Mouse (Mus musculus) neural tube, embryonic 14.5 days (tissue): Measurements from ENCODE around the gene Idh2. TPM values are rescaled to one million over a fixed set of nuclear protein-coding genes. Genes with fewer than 3 reads are reported as not detected.
"Not testable (repeated sequence)": the region's sequence is repeated elsewhere in the genome, so short reads cannot be mapped to it uniquely, and the experiment has no call there.

Experiments
- ATAC-seq: fragments of 200-750 bp; cut with Nextera tagmentation; 2 replicates; pipeline ENCODE4 v1.8.0; 2017; ENCODE audit warnings: low read depth, mild to moderate bottlenecking, moderate TSS enrichment, moderate library complexity
- H3K27ac ChIP-seq: fragments of 300-500 bp; sonication (generic); 2 replicates; pipeline ENCODE4 v1.5.1; 2014; ENCODE audit warnings: low read depth, mild to moderate bottlenecking, control low read depth, low read length, moderate library complexity, mixed read lengths
- H3K27me3 ChIP-seq: fragments of 300-500 bp; sonication (generic); 2 replicates; pipeline ENCODE4 v1.6.1; 2014; ENCODE audit warnings: low read length; ENCODE audit not compliant: control insufficient read depth, insufficient read depth
- H3K36me3 ChIP-seq: fragments of 300-500 bp; sonication (generic); 2 replicates; pipeline ENCODE4 v1.6.1; 2014; ENCODE audit warnings: low read length, mixed read lengths; ENCODE audit not compliant: control insufficient read depth, insufficient read depth
- H3K4me1 ChIP-seq: fragments of 300-500 bp; sonication (generic); 2 replicates; pipeline ENCODE4 v1.6.1; 2014; ENCODE audit warnings: low read length; ENCODE audit not compliant: control insufficient read depth, insufficient read depth
- H3K4me2 ChIP-seq: fragments of 300-500 bp; sonication (generic); 2 replicates; pipeline ENCODE4 v1.6.1; 2014; ENCODE audit warnings: mild to moderate bottlenecking, low read depth, low read length, control low read depth
- H3K4me3 ChIP-seq: fragments of 300-500 bp; sonication (generic); 2 replicates; pipeline ENCODE4 v1.5.1; 2014; ENCODE audit warnings: low read depth, low read length, control low read depth, mixed read lengths
- H3K9ac ChIP-seq: fragments of 300-500 bp; sonication (generic); replicated peaks from 2 replicates; pipeline ENCODE4 v1.6.1; 2014; ENCODE audit warnings: low read depth, mild to moderate bottlenecking, control low read depth, low read length, mixed read lengths
- H3K9me3 ChIP-seq: fragments of 300-500 bp; sonication (generic); 2 replicates; pipeline ENCODE4 v1.6.1; 2016; ENCODE audit warnings: low read length; ENCODE audit not compliant: control insufficient read depth
- WGBS: fragments of 180-500 bp; shearing (Covaris S2); extraction: QIAGEN DNeasy Blood & Tissue Kit; methylation state at CpG from one replicate; pipeline ENCODE4 v1.1.7; 2014; 5-methylcytosine and 5-hydroxymethylcytosine counted together
- polyA plus RNA-seq: library from polyadenylated mRNA; unstranded; fragments of >200 nt; fragmentation: Nextera tagmentation; extraction: Ambion mirVana; gene quantifications from 2 replicates; pipeline ENCODE4 v1.2.1, GENCODE M21; 2014

The Idh2 gene
- polyA plus RNA-seq, 1 experiment from 2014 or later = 189 TPM

GRCm38 (mm10) chr7:80146077-80146476 lies 30.9 kb upstream of the Idh2 start:
- WGBS = 95% methylated on average over 8 of the region's 8 CpGs
- no peak overlapping the region for H3K9ac ChIP-seq
- H3K4me1 ChIP-seq = no peaks in the 10 kb centered on the region
- H3K27me3 ChIP-seq = no peaks in the 10 kb centered on the region
- no peak overlapping the region for H3K4me2 ChIP-seq
- H3K9me3 ChIP-seq = no peaks in the 10 kb centered on the region
- H3K4me3 ChIP-seq = no peak overlapping the region
- no peak for ATAC-seq
- no peaks in the 10 kb centered on the region for H3K36me3 ChIP-seq
- H3K27ac ChIP-seq = no peak overlapping the region

DNA sequence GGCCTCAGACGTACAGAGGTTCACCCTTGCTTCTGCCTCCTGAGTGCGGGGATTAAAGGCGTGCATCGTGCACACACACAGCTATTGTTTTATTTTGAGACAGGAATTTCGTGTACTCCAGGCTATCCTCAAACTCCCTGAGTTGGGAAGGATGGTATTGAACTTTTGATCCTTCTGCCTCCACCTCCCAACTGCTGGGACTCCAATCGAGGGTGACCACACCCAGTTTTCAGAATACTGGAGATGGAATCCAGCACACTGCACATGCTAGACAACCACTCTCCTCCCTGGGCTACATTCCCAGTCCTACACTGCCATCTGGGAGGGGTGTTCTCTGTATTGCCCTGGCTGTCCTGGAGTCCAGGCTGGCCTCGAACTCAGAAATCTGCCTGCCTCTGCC lies 29.5 kb upstream of the Idh2 start:
- no peak overlapping the region for H3K4me2 ChIP-seq
- H3K4me1 ChIP-seq = no peaks in the 10 kb centered on the region
- no peaks in the 10 kb centered on the region for H3K27me3 ChIP-seq
- H3K27ac ChIP-seq = no peak overlapping the region
- WGBS = 89% methylated on average over 7 of the region's 7 CpGs
- no peak for ATAC-seq
- H3K4me3 ChIP-seq = no peak overlapping the region
- H3K9ac ChIP-seq = no peak overlapping the region
- H3K9me3 ChIP-seq = no peaks in the 10 kb centered on the region
- H3K36me3 ChIP-seq = no peaks in the 10 kb centered on the region

DNA sequence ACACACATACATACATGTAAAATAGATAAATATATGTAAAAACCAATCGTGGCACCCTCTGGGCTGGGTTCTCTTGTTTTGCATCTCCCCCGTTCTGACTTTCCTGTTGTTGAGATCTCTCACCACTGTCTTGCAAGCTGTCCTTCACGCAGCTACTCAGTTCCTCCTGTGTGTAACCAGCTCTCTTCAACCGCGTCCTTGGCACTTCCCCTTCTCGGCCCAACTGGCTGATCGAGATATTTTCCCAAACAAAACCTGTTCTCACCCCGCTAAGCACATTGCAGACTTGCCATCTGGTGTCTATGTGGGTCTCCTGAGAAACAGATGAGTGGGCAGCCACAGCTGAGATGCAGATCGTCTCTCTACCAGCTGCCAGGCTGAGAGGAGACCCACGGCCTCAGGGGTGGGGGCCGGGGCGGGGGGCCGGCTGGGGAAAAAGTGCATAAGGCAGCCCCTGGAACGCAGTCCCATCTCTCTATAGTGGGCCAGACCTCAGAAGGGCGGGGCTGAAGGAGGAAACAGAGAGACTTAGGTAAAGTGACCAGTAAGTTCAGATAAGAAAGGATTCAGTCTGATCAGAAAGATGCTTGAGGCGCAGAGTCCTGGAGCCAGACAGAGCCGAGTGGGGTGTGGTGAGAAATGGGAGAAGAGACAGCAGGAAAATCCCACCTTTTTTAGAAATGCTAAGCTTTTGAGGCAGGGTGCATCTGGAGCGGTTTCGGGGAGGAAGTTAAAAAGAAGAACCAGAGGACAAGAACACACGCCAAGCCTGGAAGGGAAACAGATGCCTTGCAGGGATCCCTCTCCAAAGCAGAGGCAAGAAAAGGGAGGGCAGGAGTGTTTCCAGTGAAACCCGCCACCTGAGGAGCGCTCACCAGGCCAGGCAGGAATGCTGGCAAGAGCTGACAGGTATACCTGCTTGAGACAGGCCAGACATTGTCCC lies 28.4 kb upstream of the Idh2 start:
- H3K4me2 ChIP-seq = no peak overlapping the region
- H3K27me3 ChIP-seq = no peaks in the 10 kb centered on the region
- no peak overlapping the region for H3K27ac ChIP-seq
- no peak overlapping the region for H3K4me3 ChIP-seq
- peak; percentile 61; the same call in 1 of the 2 replicates for ATAC-seq
- H3K9me3 ChIP-seq = no peaks in the 10 kb centered on the region
- H3K4me1 ChIP-seq = no peaks in the 10 kb centered on the region
- WGBS = 38% methylated on average over 22 of the region's 22 CpGs
- H3K9ac ChIP-seq = no peak overlapping the region; the same call in 1 of the 2 replicates
- no peaks in the 10 kb centered on the region for H3K36me3 ChIP-seq

DNA sequence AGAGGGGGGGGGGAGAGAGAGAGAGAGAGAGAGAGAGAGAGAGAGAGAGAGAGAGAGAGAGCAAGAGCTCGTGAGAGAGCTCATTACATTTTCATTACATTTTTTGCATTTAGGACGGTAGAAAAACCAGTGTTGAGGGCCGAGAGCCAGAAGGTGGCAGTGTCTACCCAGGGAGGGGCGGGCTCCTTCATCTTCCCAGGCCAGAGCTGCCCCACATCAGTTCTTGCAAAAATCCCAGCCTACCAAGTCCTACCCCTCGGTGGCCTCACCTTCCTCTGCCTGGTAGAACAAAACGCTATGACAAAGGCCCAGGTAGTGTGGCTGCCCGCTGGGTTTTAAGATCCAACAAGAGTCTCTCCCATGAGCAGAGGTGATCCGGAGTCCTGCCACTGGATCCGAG lies 25.6 kb upstream of the Idh2 start:
- peak; percentile 66; the same call in 1 of the 2 replicates for ATAC-seq
- WGBS = 16% methylated on average over 9 of the region's 9 CpGs
- Histone ChIP-seq H3K27ac (no peak overlapping the region), H3K9me3 (no peaks in the 10 kb centered on the region), H3K4me3 (no peak overlapping the region), H3K4me1 (no peaks in the 10 kb centered on the region), H3K36me3 (no peaks in the 10 kb centered on the region), H3K9ac (no peak overlapping the region), H3K27me3 (no peaks in the 10 kb centered on the region), H3K4me2 (no peak overlapping the region)

- no peak overlapping the region for H3K4me2 ChIP-seq
- no peak for ATAC-seq
- no peaks in the 10 kb centered on the region for H3K36me3 ChIP-seq
- no peaks in the 10 kb centered on the region for H3K9me3 ChIP-seq
- H3K27ac ChIP-seq = no peak overlapping the region
- no peaks in the 10 kb centered on the region for H3K27me3 ChIP-seq
- H3K4me3 ChIP-seq = no peak overlapping the region
- no peak overlapping the region for H3K9ac ChIP-seq
- 74% methylated on average over 1 of the region's 1 CpGs for WGBS
- H3K4me1 ChIP-seq = 0 out of 2 replicates have a peak, but pooled peaks cover 10% of the 10 kb centered on the region
These were observed 23.2 kb upstream of the Idh2 start for GRCm38 (mm10) chr7:80138375-80138774.

- Histone ChIP-seq H3K27ac (no peak overlapping the region), H3K4me3 (no peak overlapping the region), H3K27me3 (no peaks in the 10 kb centered on the region), H3K36me3 (no peaks in the 10 kb centered on the region), H3K4me2 (no peak overlapping the region), H3K9me3 (no peaks in the 10 kb centered on the region), H3K9ac (no peak overlapping the region), H3K4me1 (0 out of 2 replicates have a peak, but pooled peaks cover 10% of the 10 kb centered on the region)
- WGBS = 73% methylated on average over 1 of the region's 1 CpGs
- no peak for ATAC-seq
These were observed 20.0 kb upstream of the Idh2 start for GRCm38 (mm10) chr7:80135173-80135532.

GRCm38 (mm10) chr7:80134454-80135172 lies 19.4 kb upstream of the Idh2 start:
- ATAC-seq = no peak; the same call in 1 of the 2 replicates
- H3K4me3 ChIP-seq = no peak overlapping the region
- no peaks in the 10 kb centered on the region for H3K9me3 ChIP-seq
- H3K27me3 ChIP-seq = no peaks in the 10 kb centered on the region
- H3K27ac ChIP-seq = 0 out of 2 replicates have a peak overlapping the region, but pooled peaks have one; percentile 28
- no peaks in the 10 kb centered on the region for H3K36me3 ChIP-seq
- 50% methylated on average over 8 of the region's 8 CpGs for WGBS
- H3K4me2 ChIP-seq = no peak overlapping the region
- H3K4me1 ChIP-seq = 0 out of 2 replicates have a peak, but pooled peaks cover 10% of the 10 kb centered on the region
- no peak overlapping the region for H3K9ac ChIP-seq

- ATAC-seq = no peak
- H3K36me3 ChIP-seq = no peaks in the 10 kb centered on the region
- H3K4me1 ChIP-seq = 0 out of 2 replicates have a peak, but pooled peaks cover 10% of the 10 kb centered on the region
- H3K4me3 ChIP-seq = no peak overlapping the region
- WGBS = 48% methylated on average over 9 of the region's 9 CpGs
- no peak overlapping the region for H3K4me2 ChIP-seq
- H3K27me3 ChIP-seq = no peaks in the 10 kb centered on the region
- no peaks in the 10 kb centered on the region for H3K9me3 ChIP-seq
- no peak overlapping the region for H3K9ac ChIP-seq
- H3K27ac ChIP-seq = no peak overlapping the region
These were observed 17.3 kb upstream of the Idh2 start for GRCm38 (mm10) chr7:80132541-80132940.

DNA sequence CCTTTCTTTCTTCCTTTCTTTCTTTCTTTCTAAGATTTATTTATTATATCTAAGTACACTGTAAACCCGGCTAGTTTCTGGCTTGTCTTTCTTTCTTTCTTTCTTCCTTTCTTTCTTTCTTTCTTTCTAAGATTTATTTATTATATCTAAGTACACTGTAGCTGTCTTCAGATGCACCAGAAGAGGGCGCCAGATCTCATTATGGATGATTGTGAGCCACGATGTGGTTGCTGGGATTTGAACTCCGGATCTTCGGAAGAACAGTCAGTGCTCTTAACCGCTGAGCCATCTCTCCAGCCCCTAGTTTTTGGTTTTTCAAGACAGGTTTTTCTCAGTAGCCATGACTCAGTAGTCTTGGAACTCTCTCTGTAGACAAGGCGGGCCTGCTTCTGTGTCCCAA lies 16.1 kb upstream of the Idh2 start:
- H3K36me3 ChIP-seq, H3K4me1 ChIP-seq, ATAC-seq, H3K27ac ChIP-seq, H3K9ac ChIP-seq, H3K4me2 ChIP-seq, H3K4me3 ChIP-seq, H3K9me3 ChIP-seq, H3K27me3 ChIP-seq: not testable (repeated sequence)
- WGBS = 74% methylated on average over 7 of the region's 7 CpGs
